Mouse (Mus musculus) embryonic facial prominence, embryonic 15.5 days (tissue): Measurements from ENCODE around the gene Fars2. TPM values are rescaled to one million over a fixed set of nuclear protein-coding genes. Genes with fewer than 3 reads are reported as not detected.
"Not testable (repeated sequence)": the region's sequence is repeated elsewhere in the genome, so short reads cannot be mapped to it uniquely, and the experiment has no call there.

ENCODE experiments used
- ATAC-seq: fragments of 200-750 bp; cut with Nextera tagmentation; 2 replicates; pipeline ENCODE4 v1.8.0; 2017; ENCODE audit warnings: low read depth, moderate TSS enrichment; ENCODE audit not compliant: insufficient number of reproducible peaks, low FRiP score, low TSS enrichment
- H3K27ac ChIP-seq: fragments of 300-500 bp; sonication (generic); replicated peaks from 2 replicates; pipeline ENCODE4 v1.5.1; 2015; ENCODE audit warnings: mild to moderate bottlenecking, inconsistent platforms
- H3K27me3 ChIP-seq: fragments of 300-500 bp; sonication (generic); 2 replicates; pipeline ENCODE4 v1.6.1; 2015; ENCODE audit warnings: inconsistent platforms
- H3K36me3 ChIP-seq: fragments of 300-500 bp; sonication (generic); 2 replicates; pipeline ENCODE4 v1.6.1; 2015; ENCODE audit warnings: mild to moderate bottlenecking, inconsistent platforms
- H3K4me1 ChIP-seq: fragments of 300-500 bp; sonication (generic); 2 replicates; pipeline ENCODE4 v1.6.1; 2015; ENCODE audit warnings: inconsistent platforms
- H3K4me2 ChIP-seq: fragments of 300-500 bp; sonication (generic); replicated peaks from 2 replicates; pipeline ENCODE4 v1.6.1; 2015; ENCODE audit warnings: mild to moderate bottlenecking, inconsistent platforms
- H3K4me3 ChIP-seq: fragments of 300-500 bp; sonication (generic); replicated peaks from 2 replicates; pipeline ENCODE4 v1.5.1; 2015; ENCODE audit warnings: mild to moderate bottlenecking, inconsistent platforms
- H3K9ac ChIP-seq: fragments of 300-500 bp; sonication (generic); 2 replicates; pipeline ENCODE4 v1.6.1; 2015; ENCODE audit warnings: inconsistent platforms
- H3K9me3 ChIP-seq: fragments of 300-500 bp; sonication (generic); replicated peaks from 2 replicates; pipeline ENCODE4 v1.6.1; 2016; ENCODE audit warnings: inconsistent platforms
- WGBS: fragments of 180-500 bp; shearing (Covaris S2); methylation state at CpG from one replicate; pipeline ENCODE4 v1.1.7; 2015; 5-methylcytosine and 5-hydroxymethylcytosine counted together
- polyA plus RNA-seq: library from polyadenylated mRNA; unstranded; fragments of >200 nt; fragmentation: Nextera tagmentation; extraction: Ambion mirVana; gene quantifications from 2 replicates; pipeline ENCODE4 v1.2.1, GENCODE M21; 2015

The Fars2 gene
- polyA plus RNA-seq, 1 experiment from 2014 or later: 34.1 TPM

DNA sequence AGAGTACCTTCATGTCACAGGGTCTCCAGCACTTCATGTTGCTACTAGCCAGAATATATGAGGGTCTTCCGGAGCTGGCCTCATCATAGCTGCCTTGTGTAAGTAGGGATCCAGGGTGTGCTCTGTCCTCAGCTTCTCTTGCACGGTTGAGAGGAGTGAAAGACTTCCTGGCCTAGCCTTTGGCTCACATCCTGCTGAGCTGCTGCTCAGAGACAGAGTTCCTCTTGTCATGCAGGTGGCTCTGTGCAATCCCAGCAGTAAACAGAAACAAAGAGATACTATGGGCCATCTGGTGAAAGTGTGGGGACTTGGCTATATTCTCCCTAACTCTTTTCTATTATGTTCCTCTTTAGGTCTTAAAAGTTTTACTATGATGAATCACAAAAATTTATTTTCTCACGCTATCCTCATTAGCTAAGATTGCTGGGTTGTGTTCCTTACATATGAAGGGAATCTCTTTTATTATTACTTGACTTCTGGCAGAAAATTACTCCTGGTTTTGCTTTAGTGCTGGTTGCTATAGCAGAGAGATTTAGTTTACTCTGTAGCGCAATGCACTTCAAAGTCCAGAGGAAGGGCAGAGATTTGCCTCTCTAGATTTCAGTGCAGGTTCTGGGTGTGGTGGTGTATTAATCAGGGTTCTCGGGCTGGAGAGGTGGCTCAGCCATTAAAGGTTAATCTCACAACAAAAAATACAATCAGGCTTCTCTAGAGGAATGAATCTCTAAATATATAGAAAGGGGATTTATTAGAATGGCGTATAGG, 32.1 kb downstream of the Fars2 start:
- H3K27me3 ChIP-seq: no peaks in the 10 kb centered on the region
- H3K4me1 ChIP-seq: 0 out of 2 replicates have a peak, but pooled peaks cover 6% of the 10 kb centered on the region
- WGBS: 52% methylated on average over 6 of the region's 6 CpGs
- no peak overlapping the region for H3K9ac ChIP-seq
- no peak overlapping the region for H3K4me3 ChIP-seq
- no peak for ATAC-seq
- no peaks in the 10 kb centered on the region for H3K36me3 ChIP-seq
- no peak overlapping the region for H3K27ac ChIP-seq
- H3K9me3 ChIP-seq: no peaks in the 10 kb centered on the region
- no peak overlapping the region for H3K4me2 ChIP-seq

DNA sequence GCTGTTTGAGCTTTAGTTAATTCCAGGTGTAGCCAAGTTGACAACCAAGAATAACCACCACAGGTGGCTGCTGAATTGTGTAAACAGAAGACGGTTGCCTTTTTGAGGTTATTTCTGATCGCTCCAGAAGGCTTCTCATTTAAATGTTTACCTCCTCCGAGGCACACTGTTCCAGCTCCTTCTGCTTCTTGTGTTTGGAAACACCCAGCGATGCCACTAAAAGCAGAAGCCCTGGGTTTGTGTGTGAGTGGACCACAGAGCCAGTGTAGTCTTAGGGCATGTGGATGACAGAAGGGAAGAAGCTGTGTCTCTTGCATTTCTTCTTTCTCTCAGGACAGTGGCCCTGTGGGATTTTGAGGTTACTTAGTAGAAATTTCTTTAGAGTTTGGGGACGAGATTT, 33.1 kb downstream of the Fars2 start:
- 50% methylated on average over 5 of the region's 5 CpGs for WGBS

GRCm38 (mm10) chr13:36152728-36153498, 35.7 kb downstream of the Fars2 start:
- Histone ChIP-seq H3K9me3 (no peaks in the 10 kb centered on the region; the same call in 1 of the 2 replicates), H3K27ac (no peak overlapping the region), H3K9ac (no peak overlapping the region), H3K4me2 (no peak overlapping the region), H3K27me3 (no peaks in the 10 kb centered on the region), H3K4me3 (no peak overlapping the region), H3K36me3 (no peaks in the 10 kb centered on the region), H3K4me1 (0 out of 2 replicates have a peak, but pooled peaks cover 6% of the 10 kb centered on the region)
- 59% methylated on average over 5 of the region's 5 CpGs for WGBS
- ATAC-seq: peak; percentile 15; the same call in 1 of the 2 replicates

More for the DNA sequence above, 33.1 kb downstream of the Fars2 start:
- no peak overlapping the region for H3K9ac ChIP-seq
- 0 out of 2 replicates have a peak, but pooled peaks cover 6% of the 10 kb centered on the region for H3K4me1 ChIP-seq
- no peak for ATAC-seq
- H3K36me3 ChIP-seq: no peaks in the 10 kb centered on the region
- no peak overlapping the region for H3K4me2 ChIP-seq
- no peak overlapping the region for H3K27ac ChIP-seq
- H3K4me3 ChIP-seq: no peak overlapping the region
- no peaks in the 10 kb centered on the region for H3K27me3 ChIP-seq
- no peaks in the 10 kb centered on the region for H3K9me3 ChIP-seq

DNA sequence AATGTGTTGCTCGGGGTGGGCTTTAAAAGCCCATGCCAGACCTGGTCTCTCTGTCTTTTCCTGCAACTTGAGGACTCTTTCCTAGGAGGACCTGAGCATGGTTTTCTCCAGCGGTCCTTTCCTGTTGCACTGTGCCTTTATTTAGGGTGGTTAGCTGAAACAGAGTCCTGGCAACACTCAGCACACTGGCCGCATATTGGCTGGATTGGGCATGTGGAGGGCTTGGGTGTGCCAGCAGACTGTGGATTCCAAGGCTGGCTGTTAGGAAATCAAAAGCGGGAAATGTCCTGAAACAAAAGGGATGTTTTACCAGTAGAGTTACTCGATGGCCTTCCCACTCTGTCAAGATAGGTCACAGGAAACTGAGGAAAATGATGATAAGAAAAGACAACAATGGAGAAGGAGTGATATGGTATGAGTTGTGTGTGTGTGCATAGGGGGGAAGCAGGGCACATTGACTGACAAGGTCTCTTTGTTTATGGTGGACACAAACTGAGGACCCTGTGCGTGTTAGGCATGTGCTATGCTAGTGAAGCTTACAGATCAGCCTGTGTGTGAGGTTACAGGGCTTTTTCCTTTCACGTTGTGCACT, 39.2 kb downstream of the Fars2 start:
- H3K27ac ChIP-seq: no peak overlapping the region
- H3K4me2 ChIP-seq: no peak overlapping the region
- H3K9me3 ChIP-seq: no peaks in the 10 kb centered on the region; the same call in 1 of the 2 replicates
- no peaks in the 10 kb centered on the region for H3K27me3 ChIP-seq
- no peak overlapping the region for H3K9ac ChIP-seq
- WGBS: 88% methylated on average over 7 of the region's 7 CpGs
- no peak overlapping the region for H3K4me3 ChIP-seq
- H3K36me3 ChIP-seq: no peaks in the 10 kb centered on the region
- no peak for ATAC-seq
- 0 out of 2 replicates have a peak, but pooled peaks cover 6% of the 10 kb centered on the region for H3K4me1 ChIP-seq

- ATAC-seq: no peak
- H3K4me3 ChIP-seq: no peak overlapping the region
- 91% methylated on average over 5 of the region's 5 CpGs for WGBS
- H3K4me1 ChIP-seq: no peaks in the 10 kb centered on the region
- H3K4me2 ChIP-seq: no peak overlapping the region
- H3K27ac ChIP-seq: no peak overlapping the region
- H3K9me3 ChIP-seq: no peaks in the 10 kb centered on the region
- no peaks in the 10 kb centered on the region for H3K36me3 ChIP-seq
- H3K9ac ChIP-seq: no peak overlapping the region
- H3K27me3 ChIP-seq: no peaks in the 10 kb centered on the region
Measured at GRCm38 (mm10) chr13:36163411-36163810, 46.2 kb downstream of the Fars2 start.

- no peak for ATAC-seq
- H3K4me2 ChIP-seq: no peak overlapping the region
- H3K27ac ChIP-seq: no peak overlapping the region
- H3K27me3 ChIP-seq: no peaks in the 10 kb centered on the region
- no peaks in the 10 kb centered on the region for H3K4me1 ChIP-seq
- no peak overlapping the region for H3K9ac ChIP-seq
- H3K36me3 ChIP-seq: no peaks in the 10 kb centered on the region
- WGBS: 72% methylated on average over 1 of the region's 1 CpGs
- no peaks in the 10 kb centered on the region for H3K9me3 ChIP-seq
- no peak overlapping the region for H3K4me3 ChIP-seq
Measured at GRCm38 (mm10) chr13:36163898-36164297, 46.7 kb downstream of the Fars2 start.

GRCm38 (mm10) chr13:36172981-36173380, 55.8 kb downstream of the Fars2 start:
- H3K9ac ChIP-seq, H3K4me1 ChIP-seq, H3K4me2 ChIP-seq, H3K36me3 ChIP-seq, H3K9me3 ChIP-seq, H3K27me3 ChIP-seq, ATAC-seq, H3K27ac ChIP-seq, H3K4me3 ChIP-seq: not testable (repeated sequence)
- WGBS: 82% methylated on average over 2 of the region's 2 CpGs

GRCm38 (mm10) chr13:36174101-36174500, 56.9 kb downstream of the Fars2 start:
- ATAC-seq: no peak
- no peaks in the 10 kb centered on the region for H3K4me1 ChIP-seq
- WGBS: 83% methylated on average over 5 of the region's 5 CpGs
- H3K4me3 ChIP-seq: no peak overlapping the region
- H3K9me3 ChIP-seq: no peaks in the 10 kb centered on the region
- no peak overlapping the region for H3K9ac ChIP-seq
- H3K4me2 ChIP-seq: no peak overlapping the region
- H3K36me3 ChIP-seq: no peaks in the 10 kb centered on the region
- no peak overlapping the region for H3K27ac ChIP-seq
- no peaks in the 10 kb centered on the region for H3K27me3 ChIP-seq

GRCm38 (mm10) chr13:36174772-36175171, 57.6 kb downstream of the Fars2 start:
- H3K4me3 ChIP-seq: no peak overlapping the region
- H3K4me1 ChIP-seq: no peaks in the 10 kb centered on the region
- H3K9ac ChIP-seq: no peak overlapping the region
- no peaks in the 10 kb centered on the region for H3K27me3 ChIP-seq
- no peak for ATAC-seq
- WGBS: 90% methylated on average over 4 of the region's 4 CpGs
- H3K36me3 ChIP-seq: no peaks in the 10 kb centered on the region
- no peaks in the 10 kb centered on the region for H3K9me3 ChIP-seq
- H3K4me2 ChIP-seq: no peak overlapping the region
- no peak overlapping the region for H3K27ac ChIP-seq

GRCm38 (mm10) chr13:36181231-36181630, 64.0 kb downstream of the Fars2 start:
- Histone ChIP-seq H3K4me2 (no peak overlapping the region), H3K9me3 (no peaks in the 10 kb centered on the region), H3K27me3 (no peaks in the 10 kb centered on the region), H3K9ac (no peak overlapping the region), H3K4me1 (no peaks in the 10 kb centered on the region), H3K27ac (no peak overlapping the region), H3K4me3 (no peak overlapping the region), H3K36me3 (no peaks in the 10 kb centered on the region)
- ATAC-seq: no peak
- 85% methylated on average over 2 of the region's 2 CpGs for WGBS

GRCm38 (mm10) chr13:36190577-36190976, 73.4 kb downstream of the Fars2 start:
- H3K27me3 ChIP-seq: no peaks in the 10 kb centered on the region

More at GRCm38 (mm10) chr13:36190577-36190976, 73.4 kb downstream of the Fars2 start:
- no peak for ATAC-seq
- Histone ChIP-seq H3K9me3 (no peaks in the 10 kb centered on the region), H3K4me2 (no peak overlapping the region), H3K4me3 (no peak overlapping the region), H3K9ac (no peak overlapping the region), H3K4me1 (no peaks in the 10 kb centered on the region), H3K27ac (no peak overlapping the region), H3K36me3 (no peaks in the 10 kb centered on the region)
- 91% methylated on average over 2 of the region's 2 CpGs for WGBS
